Mouse (Mus musculus) mouse trophoblast stem cell (cell line): ENCODE measurements at regions not wholly inside any gene's neighbourhood (a gene's known extent, or its start where the extent isn't known, plus 50 kb on each side); places are given as distances from the start of the nearest gene placed in this dataset.

Source experiments
- in situ Hi-C, 2 experiments: fragments of 300-500 bp; cut with MseI, MboI; formaldehyde crosslinking; loops; 2 replicates in 1 of 2; 3 replicates in 1 of 2; pipeline ENCODE4 v1.15.1; 2025

DNA sequence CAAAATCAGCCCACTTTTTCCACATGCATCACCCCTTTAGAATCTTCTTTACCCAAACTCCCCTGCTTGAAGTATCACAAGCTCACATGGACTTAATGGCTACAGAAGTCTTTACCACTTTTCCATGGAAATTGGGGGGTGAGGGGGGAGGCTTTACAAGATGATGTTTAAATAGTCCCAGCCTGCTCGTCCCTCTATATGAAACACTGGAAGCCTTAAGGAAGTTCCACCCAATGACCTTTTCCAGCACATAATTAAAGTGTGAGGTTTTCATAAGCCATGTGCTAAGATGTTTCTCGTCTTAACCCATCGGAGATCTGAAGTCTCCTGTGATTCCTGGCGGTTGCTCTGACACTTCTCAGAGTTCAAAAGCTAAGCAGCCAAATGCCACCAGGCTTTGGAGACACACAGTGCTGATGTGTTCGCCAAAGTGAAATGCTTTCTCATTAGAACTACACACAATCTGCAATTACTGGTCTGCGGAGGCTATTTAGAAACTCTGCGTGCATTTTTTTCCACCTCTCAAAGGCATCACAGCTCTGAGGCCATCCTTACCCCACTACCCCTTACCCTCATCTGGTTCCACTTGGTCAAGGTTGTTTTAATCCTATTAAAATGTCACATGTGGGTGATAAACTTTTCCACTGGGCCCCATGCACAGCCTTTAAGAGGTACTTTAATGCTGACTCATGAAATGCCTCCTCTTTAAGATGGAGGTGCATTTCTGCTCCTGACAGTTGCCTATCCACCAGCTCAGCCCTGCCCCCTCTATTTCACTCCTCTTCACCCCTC lies 116.3 kb upstream of the Cd180 start:
- in situ Hi-C loops = no loop called here

DNA sequence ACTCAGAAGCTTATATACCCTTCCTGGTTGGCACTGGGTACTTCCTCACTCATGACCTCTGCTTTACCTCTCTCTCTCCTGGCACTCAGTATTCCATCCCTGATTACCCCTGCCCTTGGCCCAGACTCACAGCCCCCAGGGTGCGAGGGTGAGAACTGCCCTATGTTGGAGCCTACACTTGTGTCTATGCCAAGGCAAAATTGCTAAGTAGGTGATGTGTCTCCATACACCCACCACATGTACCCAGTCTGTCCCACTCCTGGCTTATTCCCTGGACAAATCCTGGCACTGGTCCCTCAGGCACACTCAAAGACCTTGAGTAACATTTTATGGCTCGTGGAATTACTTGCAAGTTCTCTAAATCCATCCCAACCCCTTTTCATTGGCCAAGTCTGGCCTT lies 114.5 kb upstream of the Cd180 start:
- in situ Hi-C loops = no loop called here

DNA sequence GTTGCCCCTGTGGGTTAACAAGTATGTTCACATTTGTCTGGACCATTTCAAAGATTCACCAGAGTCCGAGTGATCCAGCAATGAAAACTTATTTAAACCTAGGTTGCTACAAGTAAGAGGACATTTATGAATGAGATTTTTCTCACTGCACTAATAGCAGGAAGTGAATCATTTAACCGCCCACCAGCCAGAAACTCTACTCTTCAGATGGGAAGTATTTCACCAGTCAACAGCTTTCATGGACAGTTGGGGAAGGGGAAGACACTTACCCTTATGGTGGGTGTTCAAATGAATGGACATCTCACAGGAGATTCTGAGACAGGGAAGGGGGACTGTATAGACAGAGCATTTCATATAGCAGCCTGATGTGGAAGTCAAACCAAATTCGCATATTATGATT lies 113.7 kb upstream of the Cd180 start:
- in situ Hi-C loops = no loop called here

DNA sequence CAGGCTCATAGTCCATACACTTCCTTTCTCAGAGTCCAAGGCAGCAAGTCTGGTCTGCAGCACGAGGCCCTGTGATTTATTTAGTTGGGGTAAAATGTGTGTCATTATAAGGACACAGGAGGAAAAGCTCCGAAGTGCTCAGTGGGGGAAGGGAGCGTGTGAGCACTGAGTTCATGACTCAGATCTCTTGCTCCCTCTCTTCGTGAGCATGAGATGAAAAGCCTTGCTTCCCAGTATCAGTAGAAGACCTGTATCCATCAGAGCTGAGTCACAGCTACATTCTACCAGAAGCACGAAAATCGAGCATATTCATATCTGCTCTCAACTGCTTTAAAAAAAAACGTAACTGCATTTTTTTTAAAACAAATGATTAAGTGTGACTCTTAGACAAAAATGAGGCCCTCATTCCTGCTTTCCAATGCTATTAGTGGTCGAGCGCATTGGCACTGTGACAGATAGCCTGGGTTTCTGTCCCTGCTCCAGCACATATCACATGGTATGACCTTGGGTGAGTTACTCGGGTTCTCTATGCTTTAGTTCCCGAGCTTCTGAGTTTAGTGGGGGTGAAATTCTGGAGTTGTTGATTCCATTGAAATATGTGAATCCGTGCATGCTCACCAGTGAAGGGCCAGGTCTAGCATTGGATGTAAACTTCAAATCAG lies 109.2 kb upstream of the Cd180 start:
- in situ Hi-C loops = no loop called here

DNA sequence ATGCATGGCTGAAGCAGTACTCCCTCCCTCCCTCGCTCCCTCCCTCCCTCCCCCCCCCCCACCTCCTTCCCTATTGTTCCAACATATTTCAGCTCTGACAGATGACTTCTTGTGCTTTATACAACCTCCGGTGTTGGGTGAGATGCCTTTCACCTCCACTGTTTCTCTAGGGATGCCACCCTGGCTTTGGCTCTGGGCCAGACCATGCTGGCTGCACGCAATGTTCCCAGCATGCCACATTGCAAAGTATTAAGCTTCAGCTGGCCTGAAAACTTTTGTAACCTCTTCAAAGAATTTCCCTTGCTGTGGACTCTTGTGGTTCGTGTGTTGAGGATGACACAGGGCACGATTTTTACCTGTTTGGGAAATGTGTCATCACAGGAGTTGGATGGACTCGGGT lies 107.1 kb upstream of the Cd180 start:
- in situ Hi-C loops = no loop called here

DNA sequence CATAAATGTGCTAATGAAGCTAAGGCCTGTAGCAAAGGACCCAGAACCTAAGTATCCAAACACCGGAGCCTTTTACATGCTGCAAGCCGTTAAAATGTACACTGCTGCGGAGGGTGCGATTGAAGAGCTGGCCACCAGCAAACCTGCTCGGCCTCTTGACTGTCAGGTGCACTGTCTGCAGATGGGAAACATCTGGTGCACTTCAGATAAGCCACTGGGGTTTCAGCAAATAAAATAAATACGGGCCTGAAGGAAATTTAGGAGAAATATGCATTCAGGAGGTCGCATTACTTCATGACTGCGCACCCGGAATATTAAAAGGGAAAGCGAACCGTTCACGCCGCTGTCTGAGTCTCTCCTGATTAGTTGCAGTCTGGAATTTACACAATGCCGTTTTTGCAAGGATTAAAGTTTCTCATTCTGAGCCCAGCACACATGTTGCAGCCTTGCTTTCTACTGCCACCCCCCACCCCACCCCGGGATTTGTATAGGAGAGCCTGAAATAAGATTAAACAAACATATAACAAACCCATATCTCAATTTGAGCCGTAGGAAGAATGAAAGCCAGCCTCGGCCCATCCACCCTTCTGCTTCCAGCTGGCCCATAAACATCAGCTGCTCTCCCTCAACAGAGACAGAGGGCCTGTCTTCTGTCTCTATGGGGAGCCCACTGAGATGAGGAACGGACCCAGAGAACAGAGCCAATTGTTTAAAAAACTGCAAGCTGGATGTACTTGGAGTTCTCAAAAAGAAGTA lies 103.5 kb upstream of the Cd180 start:
- in situ Hi-C loops = no loop called here

DNA sequence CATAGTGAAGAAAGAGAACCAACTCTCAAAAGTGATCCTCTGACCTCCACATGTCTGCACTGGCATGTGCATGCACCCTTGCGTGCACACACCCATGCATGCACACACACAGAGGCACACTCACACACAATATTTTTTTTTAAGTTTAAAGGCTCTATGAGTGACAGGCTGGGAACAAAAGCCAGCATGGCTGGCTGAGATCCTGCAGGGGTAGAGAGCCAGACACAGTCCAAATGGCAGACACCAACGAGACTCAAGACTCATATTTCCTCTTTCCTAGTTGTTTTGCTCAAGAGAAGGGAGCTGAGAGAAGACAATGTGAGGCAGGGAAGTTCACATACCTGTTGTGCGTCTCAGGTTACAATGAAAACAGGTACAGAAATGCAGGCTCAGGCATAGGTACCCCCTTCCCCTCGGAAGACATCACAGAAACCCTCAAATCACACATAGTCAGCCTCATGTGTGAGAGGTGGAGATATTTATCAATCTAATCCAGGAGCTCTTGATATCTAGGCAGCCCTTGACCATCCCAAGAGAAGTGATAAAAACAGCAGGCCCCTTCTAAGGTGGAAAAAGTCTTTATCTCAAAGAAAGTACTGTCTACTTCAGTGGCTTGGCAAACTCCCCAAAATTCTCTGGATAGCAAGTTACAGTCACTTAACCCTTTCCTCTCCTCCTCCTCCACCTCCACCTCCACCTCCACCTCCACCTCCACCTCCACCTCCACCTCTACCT lies 101.4 kb upstream of the Cd180 start:
- in situ Hi-C loops = no loop called here

DNA sequence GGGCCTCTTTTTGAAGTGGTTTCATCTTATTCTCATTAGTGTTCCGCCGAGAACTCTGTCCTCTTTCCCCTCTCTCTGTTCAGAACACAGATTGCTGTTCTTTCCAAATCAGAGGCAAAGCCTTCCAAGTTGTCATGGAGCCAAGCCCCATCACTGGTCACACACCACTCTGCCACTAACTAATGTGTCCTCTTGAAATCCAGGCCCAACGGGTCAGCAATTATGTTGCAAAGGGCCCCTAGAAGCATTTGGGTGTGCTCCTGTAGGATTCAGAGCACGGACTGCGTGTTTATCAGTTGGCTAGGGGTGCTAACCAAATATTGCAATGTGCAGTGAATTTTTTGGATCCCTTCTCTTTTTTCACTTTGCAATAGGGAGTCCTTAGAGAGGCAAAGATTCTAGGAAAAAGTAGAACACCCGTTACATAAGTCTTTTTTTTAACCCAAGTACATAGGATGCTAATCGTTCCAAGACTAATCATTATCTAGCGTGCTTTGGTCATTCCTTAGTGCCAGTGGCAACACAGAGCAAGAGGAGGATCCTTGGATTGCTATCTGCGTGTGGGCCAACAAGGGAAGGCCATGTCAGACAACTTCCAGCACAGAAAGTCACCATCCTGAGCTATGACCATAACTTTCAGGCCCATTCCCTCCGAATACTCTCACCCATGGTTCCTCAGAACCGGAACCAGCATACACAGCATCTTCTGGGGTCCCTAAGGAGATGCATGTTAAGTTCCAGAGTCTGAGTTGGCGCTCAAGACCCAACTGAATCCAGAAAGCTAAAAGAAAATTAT lies 99.8 kb upstream of the Cd180 start:
- in situ Hi-C loops = no loop called here

DNA sequence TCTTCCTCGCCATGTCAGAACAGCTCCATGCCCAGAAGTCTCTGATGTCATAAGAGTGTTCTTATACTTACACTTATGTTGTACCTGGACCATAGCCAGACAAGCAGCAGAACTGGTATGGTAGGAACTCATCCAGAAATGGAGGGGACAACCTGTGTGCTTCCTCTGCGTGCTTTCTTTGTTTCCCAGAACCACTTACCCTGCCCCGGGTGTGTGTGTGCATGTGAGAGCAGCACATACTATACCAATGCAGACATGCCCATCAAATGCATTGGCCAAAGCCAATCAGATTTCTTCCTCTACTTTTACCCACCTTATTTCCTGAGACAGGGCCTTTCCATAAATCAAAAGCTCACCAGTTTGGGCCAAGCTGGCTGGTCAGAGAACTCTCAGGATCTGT lies 99.2 kb upstream of the Cd180 start:
- in situ Hi-C loops = no loop called here

DNA sequence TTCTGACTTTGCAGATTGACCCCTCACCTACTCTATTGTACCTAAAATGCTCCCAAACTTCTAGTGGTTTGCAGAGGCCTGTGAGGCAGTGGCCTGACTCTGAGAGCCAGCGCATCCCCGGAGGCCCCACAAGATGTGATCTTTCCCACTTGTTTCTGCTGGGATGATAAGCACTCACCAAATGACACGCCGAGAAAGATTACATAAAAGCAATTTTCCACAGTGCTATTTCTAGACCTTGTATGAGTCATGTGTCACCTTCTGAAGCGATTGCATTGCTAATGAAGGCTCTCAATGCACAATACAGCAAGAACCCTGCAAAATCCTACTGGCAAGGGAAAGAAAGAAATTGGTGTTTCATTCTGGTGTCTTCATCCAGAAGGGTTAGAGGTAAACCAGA lies 97.8 kb upstream of the Cd180 start:
- in situ Hi-C loops = no loop called here

DNA sequence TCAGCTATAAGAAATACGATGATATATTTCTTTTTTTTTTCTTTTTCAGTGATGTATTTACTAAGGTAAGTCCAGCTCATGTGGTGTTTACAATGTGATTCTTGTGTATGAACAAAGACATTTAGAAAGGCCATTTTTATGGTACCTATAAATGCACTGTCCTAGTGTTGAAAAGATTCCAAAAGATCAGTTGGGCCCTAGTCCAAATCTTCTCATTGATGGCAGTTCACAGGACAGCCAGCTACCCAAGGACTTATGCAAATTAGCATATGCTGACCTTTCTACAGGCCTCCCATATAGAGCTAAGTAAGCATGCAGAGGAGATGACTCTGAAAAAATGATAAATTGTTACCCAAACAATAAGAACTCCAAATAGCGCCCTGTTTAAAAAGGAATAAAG lies 97.3 kb upstream of the Cd180 start:
- in situ Hi-C loops = no loop called here

DNA sequence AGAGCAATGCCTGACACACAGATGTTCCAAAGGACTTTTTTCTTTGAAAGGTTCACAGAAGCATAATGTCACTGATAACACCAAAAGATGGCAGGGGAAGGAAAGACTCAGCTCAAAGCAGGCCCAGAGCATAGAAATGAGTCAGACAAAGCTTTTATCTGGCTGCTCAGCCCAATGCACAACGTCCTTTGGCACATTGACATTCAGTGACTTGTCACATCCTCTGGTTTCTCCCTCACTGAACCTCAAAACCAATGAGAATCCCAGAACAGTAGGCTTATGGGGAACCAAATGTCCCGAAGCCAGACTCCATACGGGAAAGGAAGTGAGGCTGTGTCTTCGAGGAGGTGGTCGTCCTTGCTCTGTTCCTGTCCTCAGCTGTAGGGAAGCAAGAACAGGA lies 95.2 kb upstream of the Cd180 start:
- in situ Hi-C loops = no loop called here

DNA sequence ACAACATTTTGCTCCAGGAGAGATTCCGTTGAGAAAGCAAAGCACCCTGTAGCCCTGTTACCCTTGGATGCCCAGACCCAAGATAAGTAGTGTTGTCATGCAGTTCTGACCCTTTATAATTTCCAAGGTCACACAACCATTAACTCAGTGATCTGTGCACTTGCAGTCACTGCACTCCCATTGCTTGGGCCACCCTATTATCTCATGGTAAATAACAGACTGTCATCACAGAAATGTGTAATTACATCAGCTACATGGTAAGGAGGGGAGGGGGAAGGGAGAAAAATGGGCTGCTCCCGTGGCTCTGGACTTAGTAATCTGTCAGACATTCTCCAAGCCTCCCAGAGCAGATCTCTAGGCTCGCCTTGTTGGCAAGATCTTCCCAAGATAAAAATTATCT lies 93.8 kb upstream of the Cd180 start:
- in situ Hi-C loops = no loop called here

DNA sequence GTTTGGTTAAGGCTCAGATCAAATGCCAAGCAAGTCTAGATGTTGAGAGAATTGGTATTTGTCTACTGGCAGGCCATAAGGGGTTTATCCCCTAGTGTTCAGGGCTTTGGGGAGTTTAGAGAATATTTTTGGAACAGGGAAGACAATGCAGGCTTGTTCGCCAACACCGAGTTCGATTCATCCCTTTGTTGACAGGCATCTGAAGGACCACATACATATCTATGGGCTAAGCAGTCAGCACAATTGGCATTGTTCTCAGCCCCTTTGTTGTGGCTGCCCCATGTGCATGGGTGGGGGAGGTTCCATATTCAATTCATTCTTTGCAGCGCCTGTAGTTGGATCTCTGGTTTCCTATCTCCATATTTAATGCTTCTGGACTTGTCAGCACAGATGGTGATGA lies 93.3 kb upstream of the Cd180 start:
- in situ Hi-C loops = no loop called here

DNA sequence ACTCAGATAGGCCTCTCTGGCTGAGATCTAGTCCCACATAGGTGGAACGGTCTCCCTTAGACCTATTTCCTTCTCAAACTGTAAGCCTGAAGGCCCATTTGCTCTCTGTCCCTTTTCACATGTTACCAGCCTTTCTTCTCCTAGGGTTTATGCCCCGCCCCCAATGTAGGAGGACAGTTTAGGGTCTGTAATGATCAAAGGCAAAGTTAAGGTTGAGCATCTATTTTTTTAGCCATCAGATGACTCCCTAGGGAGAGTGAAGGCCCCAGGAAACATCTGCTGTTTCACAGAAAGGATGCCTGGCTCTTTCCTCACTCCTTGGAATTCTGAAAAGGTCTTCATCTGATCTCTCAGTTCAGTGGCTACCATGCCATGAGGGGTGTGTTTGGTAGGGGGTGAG lies 68.9 kb upstream of the Cd180 start:
- in situ Hi-C loops = no loop called here

DNA sequence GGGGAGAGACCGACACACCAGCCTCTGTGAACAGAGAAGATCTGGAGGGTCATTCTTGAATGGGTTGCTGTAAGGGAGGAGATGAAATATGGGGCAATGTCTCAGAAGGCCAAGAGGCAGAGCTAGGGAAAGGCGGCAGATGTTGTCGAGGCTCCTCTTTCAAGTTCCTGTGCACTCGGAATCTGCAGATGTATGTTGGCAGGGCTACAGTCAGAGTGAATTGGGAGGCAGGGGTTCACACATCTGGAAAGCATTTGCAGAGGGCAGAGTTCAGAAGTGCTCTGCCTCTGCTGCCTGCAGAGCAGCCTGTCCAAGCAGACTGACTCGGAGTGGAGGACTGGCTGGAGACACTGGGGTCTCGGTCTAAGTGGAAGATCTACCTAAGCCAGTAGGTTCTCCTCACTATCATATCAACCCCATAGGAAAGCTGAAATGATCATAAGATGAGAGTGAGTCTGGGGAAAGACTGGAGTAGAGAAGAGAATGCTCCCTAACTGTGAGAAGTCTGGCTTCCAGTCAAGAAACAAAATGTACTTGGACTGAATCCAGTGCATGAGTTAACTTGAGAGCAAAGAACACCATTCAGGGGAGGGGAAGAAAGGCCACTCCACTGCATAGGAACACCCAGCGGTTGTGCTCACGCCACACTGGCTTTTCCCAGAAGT lies 68.1 kb upstream of the Cd180 start:
- in situ Hi-C loops = loop anchor here (25.0 kb wide), 1 partner anchor 888 kb away; no protein-coding TSS in a partner anchor

DNA sequence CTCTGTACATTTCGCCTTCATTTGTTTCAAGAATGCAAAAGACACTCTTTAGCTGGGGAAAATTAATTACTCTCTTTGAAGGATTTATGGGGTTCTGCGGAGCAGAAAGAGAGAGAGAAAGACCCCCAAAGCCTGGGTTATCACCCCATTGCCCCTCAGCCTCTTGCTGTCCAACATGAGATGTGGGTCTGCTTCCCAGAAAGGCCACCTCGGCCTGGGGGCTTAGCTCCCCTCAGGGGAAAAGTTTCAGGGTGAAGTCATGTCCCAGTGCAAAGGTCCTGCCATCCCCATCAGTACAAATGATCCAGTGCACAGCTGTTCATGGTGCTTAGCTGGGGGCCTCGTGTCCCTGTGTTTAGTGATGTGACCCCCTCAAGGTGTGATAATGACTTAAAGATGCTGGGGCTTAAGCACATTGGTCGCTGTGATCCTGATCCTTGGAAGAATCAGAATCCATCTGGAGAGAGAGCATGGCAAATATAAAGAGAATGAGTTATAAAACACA lies 67.5 kb upstream of the Cd180 start:
- in situ Hi-C loops = loop anchor here (25.0 kb wide), 1 partner anchor 889 kb away; no protein-coding TSS in a partner anchor

DNA sequence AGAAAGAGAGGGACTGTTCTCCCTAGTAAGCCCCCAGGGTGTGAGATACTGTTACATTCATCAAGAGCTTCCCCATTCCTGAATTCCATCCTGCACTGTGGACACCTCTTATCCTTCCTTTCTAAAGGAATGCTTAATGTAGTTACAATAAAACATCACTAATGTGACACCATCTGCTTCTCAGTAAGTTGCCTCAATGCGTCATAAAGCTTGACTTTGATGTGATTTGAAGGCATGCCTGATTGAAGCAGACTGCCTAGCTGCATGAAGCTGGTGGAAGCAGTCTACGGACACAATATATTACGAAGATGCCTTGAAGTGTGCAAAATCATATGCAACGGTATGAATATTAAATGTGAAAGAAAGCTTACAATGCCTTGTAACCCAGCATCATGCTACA lies 65.6 kb upstream of the Cd180 start:
- in situ Hi-C loops = loop anchor here (25.0 kb wide), 1 partner anchor 890 kb away; no protein-coding TSS in a partner anchor

DNA sequence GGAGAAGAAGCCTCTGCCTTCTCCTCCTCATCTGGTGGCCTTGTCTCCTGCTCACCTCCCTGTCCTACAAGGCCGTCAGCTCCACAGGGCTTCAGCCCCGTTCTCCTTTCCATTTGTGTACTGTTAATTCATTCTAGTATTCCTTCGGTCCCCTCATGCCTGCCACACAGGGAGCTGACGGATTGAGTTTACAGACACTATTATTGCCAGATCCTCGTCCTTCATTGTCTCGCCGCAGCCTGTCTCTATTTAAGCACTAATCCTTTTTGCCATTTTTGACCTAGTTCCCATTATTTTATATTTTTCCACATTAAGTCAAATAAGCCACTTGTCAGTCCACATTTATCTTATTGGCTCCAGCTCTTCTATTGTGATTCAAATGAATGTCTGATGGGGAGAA lies 64.2 kb upstream of the Cd180 start:
- in situ Hi-C loops = loop anchor here (25.0 kb wide), 1 partner anchor 892 kb away; no protein-coding TSS in a partner anchor
